Mouse (Mus musculus) gastrocnemius, postnatal 25 days (tissue): Measurements from ENCODE around the gene Ifih1. TPM values are rescaled to one million over a fixed set of nuclear protein-coding genes. Genes with fewer than 3 reads are reported as not detected.
A peak's percentile ranks its signal among the peaks of the same experiment; 100 is the strongest.

ENCODE experiments used
- DNase-seq: peaks from one replicate; pipeline ENCODE4 v3.0.0; 2022
- total RNA-seq, 2 experiments: library from RNA; stranded (reverse); gene quantifications; 1 replicate in 1 of 2; 2 replicates in 1 of 2; pipeline ENCODE4 v1.2.3; 2021

Gene Ifih1
- total RNA-seq, 2 experiments from 2014 or later: 2.1 to 4.0 TPM

GRCm38 (mm10) chr2:62639869-62640268 lies 6.2 kb downstream of the Ifih1 start:
- no peak for DNase-seq

DNA sequence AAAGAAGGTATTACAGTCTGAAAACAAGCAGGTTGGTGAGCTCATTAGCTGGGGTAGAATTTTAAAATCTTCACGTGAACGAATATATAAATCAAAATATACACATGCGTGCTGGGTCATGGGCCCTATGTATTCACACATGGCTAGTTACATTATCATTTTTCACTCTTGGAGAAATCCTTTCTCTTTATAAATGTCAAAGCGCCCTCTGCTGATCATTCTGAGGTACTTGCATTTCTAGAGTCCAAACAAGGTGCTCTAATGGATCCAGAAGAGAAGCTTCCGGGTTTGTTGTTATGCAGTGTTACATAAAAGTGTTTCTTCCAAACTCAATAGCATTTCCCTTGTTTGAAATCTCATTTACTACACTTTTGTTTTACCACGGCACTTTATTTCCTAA lies 15.6 kb downstream of the Ifih1 start:
- DNase-seq: no peak

DNA sequence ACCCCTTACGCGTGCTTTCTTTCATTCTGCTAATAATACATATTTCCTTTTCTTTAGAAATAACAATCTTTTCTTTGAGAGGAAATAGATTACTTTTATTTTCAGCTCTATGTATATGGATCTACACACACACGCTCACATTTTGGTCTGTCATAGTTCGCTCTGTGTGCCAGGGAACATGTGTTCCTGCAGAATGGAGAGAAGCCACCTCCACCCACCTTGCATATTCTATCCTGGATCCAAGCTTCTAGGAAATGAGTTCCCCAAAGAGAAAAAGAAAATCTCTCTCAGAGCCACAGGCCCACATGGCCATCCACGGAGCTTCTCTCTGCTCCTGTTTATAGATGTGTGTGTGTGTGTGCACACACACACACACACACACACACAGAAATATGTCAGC lies 17.7 kb downstream of the Ifih1 start:
- DNase-seq: no peak

DNA sequence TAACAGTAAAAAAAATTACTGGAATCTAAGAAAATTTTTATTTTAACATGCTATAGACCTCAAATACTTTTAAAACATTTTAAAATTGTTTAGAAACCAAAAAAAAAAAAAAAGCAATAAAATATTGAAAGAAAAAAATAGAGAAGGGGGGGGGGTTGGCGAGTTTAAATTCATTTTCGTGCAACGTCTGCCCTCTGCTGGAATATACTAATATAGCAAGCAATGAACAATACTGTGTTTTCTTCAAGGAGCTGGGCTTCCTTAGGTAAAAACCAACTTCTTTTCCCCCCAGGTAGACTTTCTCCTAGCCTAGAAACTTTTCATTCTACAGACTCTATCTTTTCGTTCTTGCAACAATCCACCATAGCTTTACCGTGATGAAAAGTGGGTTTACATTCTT lies 18.3 kb downstream of the Ifih1 start:
- no peak for DNase-seq

- DNase-seq: no peak
Measured at GRCm38 (mm10) chr2:62623024-62623441, 23.0 kb downstream of the Ifih1 start.

- no peak for DNase-seq
Measured at GRCm38 (mm10) chr2:62619679-62620078, 26.4 kb downstream of the Ifih1 start.

DNA sequence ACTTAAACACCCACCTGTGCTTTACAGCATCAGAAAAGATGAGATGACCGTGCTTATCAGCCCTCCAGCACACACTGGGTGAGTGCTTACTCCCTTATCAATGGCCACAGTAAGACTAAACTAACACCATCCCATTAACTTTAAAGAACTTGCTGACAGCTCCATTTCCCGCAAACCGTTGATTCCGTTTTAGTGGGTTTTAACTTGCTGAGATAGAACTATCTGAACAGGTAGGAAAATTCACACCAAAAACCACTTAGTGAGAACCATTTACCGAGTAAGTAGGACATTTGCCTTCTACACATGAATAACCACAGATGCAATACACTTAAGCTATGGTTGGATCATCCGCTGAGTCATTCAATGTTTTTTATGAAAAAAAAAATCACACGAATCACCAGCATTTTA lies 27.1 kb downstream of the Ifih1 start:
- no peak for DNase-seq

DNA sequence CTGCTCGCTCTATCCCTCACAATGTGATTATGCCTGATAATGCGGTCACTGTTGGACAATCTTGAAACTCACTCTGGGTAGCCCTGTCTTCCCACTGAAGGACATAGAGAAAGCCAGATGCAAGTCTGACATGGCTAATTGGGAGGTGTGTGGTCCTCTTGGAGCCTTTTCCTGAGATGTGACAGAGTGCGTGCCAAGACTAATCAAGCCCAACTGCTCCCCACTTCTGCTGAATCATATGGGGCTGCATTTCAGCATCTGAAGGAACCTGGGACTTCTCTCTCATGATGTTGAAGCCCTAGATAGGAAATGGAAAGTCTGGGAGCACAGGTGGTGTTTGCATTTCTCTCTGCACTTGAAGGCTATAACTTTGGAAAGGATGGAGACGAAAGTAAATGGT lies 32.9 kb downstream of the Ifih1 start:
- no peak for DNase-seq

DNA sequence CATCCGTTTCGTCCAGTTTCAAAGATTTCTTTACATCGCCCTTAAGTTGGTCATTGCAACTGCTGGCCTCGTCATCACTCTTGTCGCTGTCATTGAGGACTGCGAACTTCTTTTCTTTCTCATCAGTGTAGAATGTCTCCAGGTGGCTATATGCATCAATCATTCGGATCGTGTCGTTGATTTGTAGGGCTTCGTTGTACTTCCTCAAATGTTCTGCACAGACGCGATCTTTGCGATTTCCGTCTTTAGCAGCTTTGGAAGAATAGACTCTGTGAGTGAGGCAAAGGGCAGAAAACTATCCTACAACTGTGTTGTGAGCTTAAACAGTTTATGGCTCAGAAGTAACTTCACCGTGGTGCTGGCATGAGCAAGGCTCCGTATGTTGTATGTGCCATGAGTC lies 39.9 kb downstream of the Ifih1 start:
- DNase-seq: no peak

DNA sequence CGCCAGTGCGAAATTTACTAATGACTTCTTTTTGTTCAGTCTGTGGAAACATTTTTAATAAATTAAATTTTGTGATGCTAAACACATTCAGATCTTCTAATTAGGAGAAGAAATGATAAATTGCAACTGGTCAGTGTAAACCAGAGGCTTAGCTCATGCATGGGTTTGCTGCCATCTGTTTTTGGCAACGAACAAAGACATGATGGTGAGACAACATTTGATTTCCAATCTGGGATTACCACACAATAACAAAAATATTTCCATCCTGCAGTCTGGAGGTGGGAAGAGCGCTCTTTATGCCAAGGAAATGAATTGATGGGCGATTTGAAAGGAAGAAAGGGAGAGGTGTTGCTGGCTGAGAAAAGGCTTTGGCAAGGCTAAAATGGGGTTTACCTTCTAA lies 42.5 kb downstream of the Ifih1 start:
- no peak for DNase-seq

DNA sequence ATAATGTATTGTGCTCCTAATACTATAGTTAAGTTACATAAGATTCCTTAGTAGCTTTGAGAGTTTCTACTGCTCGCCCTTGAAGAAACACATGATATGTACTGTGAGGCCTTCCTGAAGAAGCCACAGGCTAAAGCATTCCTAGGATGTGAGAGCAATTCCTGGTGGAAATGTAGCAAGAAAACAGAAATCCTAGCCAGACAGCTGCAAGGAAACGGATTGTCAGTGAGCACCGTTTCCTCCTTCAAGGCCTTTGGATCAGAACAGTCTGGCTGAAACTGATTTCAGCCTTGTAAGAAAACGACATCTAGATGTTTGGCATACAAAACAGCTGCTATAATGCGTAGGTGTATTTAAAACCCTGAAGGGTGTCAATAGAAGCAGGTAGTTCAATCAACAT lies 49.5 kb downstream of the Ifih1 start:
- DNase-seq: peak; percentile 35

GRCm38 (mm10) chr2:62594491-62594890 lies 51.6 kb downstream of the Ifih1 start:
- no peak for DNase-seq

DNA sequence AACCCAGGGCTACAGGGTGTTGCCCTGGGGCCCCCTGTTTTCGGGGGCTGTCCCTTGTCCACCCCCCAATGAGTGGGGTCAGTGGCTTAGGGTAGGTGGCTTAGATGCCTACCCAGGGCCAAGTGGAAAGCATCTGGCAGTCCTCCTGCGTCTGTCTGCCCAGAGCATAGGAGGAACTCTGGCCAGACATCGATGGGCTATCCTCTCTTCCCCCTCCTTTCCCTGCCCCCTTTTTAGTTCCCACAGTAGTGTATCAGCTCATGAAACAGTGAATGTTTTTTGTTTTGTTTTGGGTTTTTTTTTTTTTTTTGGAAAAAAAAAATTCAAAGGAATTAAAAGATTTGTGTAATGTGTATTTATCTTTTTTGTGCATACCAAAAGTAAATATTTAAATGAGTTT lies 54.5 kb downstream of the Ifih1 start:
- no peak for DNase-seq

DNA sequence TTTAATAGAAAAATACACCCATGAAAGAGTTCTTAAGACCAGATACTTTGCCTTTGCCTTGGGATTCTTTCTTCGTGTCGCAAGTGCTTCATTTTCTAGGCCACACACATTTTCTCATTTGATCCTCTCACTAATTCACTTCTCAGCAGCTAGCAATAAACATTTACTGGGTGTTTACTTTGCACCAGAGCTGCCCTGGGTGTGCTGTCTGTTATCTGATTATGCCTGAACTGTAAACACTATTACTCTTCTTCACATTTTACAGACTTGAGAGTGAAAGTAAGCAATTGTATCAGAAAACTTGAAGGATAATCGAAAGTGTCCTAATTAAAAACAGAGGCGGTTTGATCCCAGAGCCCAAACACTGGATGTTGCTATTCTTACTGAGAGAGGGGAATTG lies 56.7 kb downstream of the Ifih1 start:
- DNase-seq: no peak

GRCm38 (mm10) chr2:62585769-62586168 lies 60.3 kb downstream of the Ifih1 start:
- DNase-seq: no peak

GRCm38 (mm10) chr2:62574962-62575361 lies 71.1 kb downstream of the Ifih1 start:
- DNase-seq: no peak

DNA sequence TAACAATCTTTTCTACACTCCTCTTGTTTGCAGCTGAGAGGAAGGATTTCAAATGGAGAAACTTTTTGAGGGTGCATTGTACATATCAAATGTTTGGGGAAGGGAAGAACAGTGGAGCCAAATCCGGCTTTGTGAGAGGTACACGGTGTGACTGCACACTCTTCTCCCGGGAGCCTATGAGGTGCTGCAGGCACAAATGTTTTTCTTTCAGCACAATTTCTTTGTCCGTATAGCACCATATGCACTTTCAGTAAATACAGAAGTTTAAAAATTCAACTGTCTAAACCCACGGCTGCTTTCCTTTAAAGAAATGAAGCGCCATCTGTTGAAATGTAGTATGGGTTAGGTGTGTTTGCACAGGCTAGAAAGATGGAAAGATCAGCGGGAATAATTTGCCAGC lies 71.8 kb downstream of the Ifih1 start:
- DNase-seq: no peak

GRCm38 (mm10) chr2:62573753-62574159 lies 72.3 kb downstream of the Ifih1 start, which contains the start of gene Fap:
Gene Fap (minus strand): TSS chr2:62574075.
- DNase-seq: peak; percentile 59

DNA sequence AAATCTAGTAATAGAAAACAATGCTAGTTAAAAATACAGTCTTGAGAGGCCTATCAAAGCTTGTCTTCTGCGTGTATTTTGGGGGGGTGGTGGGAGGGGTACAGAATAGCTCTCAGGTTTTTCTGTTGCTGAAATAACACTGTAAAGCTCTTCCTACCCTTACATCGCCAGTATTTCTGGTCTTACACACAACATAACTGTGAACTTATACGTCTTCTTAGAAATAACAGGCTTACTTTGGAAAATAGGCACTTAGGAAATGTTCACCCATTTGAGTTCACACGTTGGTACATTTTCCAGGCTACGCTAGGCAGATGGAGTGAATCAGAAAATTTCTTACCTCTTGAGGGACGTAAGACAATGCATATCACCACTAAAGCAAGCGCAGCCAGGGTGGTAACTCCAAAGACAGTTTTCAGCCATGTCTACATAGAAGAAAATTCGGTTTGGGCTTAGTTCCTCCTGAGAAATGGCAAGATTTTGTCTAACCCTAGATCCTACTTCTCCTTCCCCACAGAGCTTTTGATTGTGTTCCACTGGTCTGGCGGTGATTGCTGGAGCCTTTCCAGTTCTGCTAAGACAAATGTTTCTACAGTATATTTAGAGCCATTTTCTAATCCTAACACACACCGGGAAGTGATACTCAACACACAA lies 72.8 kb downstream of the Ifih1 start:
- DNase-seq: no peak

- DNase-seq: no peak
Measured at GRCm38 (mm10) chr2:62564687-62565086, 81.4 kb downstream of the Ifih1 start.

DNA sequence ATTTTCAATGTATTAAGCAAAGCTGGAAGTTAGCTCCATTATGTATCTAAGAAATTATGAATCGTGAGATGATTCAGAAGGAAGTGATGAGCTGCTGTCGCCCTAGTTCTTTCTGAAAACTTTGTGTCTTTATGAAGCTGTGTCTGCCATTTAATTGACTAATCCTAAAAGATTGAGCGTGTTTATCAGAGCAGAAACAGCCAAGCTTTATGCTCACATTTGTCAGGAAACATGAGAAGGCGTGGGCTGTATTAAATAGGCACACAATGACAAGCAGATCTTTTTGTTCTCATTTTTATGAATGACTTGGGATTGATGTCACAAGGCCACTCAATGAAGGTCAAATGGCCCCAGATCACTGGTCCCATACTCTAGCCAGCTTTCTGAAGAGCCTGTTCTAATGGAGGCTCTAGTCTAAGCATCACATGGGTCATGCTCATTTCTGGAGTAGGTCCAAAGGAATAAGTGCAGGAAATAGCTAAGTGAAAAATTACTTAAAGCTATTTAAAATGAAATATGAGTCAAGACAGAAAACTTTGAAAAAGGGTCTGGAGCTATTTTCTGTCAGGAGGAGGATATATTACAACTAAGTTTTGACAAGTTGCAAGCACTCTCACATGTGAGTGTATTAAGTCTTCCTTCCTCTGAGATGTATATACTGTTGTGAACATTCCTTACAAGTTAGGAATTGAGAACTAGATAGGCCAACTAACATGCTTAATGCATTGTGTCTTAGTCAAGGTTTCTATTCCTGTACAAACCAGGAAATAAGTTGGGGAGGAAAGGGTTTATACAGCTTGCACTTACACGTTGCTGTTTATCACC lies 83.2 kb downstream of the Ifih1 start:
- no peak for DNase-seq

DNA sequence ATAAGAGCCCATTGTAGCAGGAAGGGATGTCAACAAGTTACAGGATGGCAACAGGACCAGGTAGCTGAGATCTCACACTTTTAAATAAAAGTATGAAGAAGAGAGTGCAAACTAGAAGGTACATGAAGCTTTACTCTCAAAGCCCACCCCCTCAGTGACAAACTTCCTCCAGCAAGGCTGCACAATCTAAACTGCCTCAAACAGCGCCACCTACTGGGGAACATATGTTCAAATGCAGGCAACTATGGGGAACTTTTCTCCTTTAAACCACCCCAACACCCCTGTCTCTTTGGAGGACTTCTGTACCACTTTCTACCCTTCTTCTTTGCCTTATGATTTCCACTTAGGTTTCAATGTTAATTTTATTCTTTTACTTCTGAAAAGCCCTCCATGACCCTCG lies 88.6 kb downstream of the Ifih1 start:
- no peak for DNase-seq

GRCm38 (mm10) chr2:62556349-62556748 lies 89.7 kb downstream of the Ifih1 start:
- peak; percentile 14 for DNase-seq

DNA sequence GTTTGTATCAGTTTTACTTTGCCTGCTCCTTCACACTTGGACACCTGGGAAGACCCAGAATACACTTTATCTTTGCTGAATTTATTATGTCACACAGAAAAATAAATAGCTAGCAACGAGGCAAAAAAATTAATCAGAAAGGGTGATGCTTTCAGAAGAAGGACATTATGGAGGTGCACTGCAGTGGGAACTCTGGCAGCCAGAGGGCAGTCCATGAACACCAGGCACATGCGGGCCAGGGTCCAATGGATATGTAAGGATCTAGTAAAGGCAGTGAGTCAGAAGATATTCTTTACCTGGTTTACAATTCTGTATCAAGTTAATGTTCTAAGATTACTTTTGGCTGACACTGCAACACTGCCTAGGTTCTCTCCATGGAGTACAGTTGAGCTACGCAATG lies 96.4 kb downstream of the Ifih1 start:
- no peak for DNase-seq
